Mouse (Mus musculus): Measurements from ENCODE around the gene Erg. TPM values are rescaled to one million over a fixed set of nuclear protein-coding genes. Genes with fewer than 3 reads are reported as not detected.

Erg gene
- polyA plus RNA-seq, 1 experiment from 2014 or later = 1.1 TPM

DNA sequence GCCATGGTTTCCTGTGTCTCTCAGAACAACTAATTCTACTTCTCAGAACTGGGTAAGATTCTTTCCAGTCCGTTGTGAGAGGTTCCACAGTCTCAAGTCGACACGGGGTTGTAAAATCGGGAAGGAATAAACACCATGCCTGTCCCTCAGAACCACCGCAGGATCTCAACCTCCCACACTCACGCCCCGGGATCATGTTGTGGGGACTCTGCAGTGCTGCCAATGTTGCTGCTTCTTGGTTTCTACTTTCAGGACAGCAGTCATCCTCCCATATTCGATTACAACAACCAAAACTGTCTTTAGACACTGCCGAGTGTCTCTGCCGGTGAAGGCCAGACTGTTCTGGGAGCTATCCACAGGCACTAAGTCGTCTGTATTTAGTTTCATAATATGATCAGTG lies 113.6 kb downstream of the Erg start:
- Histone ChIP-seq H3K4me3 (replicated peaks) (no peak overlapping the region), H3K27me3 (no peaks in the 10 kb centered on the region), H3K27ac (no peak overlapping the region), H3K9ac (no peak overlapping the region), H3K4me1 (replicated peaks) (no peaks in the 10 kb centered on the region), H3K9me3 (replicated peaks) (no peaks in the 10 kb centered on the region), H3K36me3 (no peaks in the 10 kb centered on the region), H3K4me2 (no peak overlapping the region)
- DNase-seq = no peak
- ATAC-seq (ENCODE audit: low read depth) = no peak
- WGBS (ENCODE audit: insufficient replicate concordance) = 72% methylated on average over 11 of the region's 11 CpGs

DNA sequence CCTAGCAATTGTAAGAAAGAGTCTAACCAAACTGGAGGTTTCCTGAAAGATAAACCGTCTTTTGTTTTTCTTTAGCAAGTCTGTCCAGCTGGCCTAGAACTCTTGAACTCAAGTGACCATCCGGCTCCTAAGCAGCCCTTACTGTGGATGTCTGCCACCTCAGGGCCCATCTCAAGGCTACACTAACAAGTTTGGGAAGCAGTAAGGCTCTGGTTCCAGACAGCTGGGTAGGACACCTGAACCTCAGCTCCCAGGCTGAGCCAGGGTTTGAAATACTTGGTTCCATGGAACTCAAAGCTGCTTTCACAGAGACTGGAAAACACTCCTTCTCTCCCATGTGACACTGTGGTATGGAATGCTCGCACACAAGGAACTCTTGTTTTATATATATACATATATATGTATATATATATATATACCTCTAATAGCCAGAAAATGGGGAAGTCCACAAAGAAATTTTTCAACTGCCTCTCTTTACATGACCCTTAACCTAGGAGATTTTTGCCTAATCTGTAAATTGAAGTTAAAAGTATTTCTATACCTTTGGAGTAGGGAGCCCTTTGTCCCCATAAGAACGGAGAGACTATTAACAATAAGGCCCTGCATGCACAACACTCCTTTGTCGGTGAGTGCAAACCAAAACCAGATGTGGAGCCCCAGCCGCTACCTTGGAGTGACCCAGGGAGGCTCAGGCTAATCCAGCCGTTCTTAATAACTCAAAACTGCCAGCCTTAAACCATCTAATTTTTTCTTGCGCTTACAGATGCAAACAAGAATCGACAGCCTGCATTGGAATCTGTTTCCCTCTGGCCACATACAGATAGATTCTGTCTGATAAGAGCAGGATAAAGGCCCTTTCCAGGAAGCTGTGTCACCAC lies 116.9 kb downstream of the Erg start:
- no peaks in the 10 kb centered on the region for H3K27me3 ChIP-seq
- no peaks in the 10 kb centered on the region for H3K9me3 ChIP-seq (replicated peaks)
- WGBS (ENCODE audit: insufficient replicate concordance) = 63% methylated on average over 9 of the region's 9 CpGs
- no peak overlapping the region for H3K9ac ChIP-seq
- no peak for ATAC-seq (ENCODE audit: low read depth)
- H3K27ac ChIP-seq = no peak overlapping the region
- no peak for DNase-seq
- H3K4me2 ChIP-seq = no peak overlapping the region
- no peak overlapping the region for H3K4me3 ChIP-seq (replicated peaks)
- no peaks in the 10 kb centered on the region for H3K36me3 ChIP-seq
- H3K4me1 ChIP-seq (replicated peaks) = no peaks in the 10 kb centered on the region

DNA sequence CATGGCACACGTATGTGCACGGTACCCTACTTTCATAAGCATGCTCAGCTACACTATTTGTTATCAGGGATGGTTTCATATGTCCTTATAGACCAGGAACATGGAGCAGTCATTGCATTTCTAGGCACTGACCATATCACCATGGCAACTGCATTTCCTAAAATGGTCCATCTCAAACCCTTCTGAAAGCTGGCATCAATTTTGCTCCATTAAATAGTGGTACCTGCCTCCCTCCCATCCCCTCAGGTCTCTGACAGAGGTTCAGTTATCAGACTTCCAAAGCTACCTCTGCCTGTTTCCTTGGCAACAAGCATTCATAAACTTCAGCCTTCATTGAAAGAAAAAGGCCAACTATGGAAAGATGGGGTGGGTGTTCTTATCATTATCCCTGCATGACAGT lies 118.5 kb downstream of the Erg start:
- Histone ChIP-seq H3K4me3 (replicated peaks) (no peak overlapping the region), H3K36me3 (no peaks in the 10 kb centered on the region), H3K9me3 (replicated peaks) (no peaks in the 10 kb centered on the region), H3K4me1 (replicated peaks) (no peaks in the 10 kb centered on the region), H3K9ac (no peak overlapping the region), H3K27me3 (no peaks in the 10 kb centered on the region), H3K27ac (no peak overlapping the region), H3K4me2 (no peak overlapping the region)
- ATAC-seq (ENCODE audit: low read depth) (no peak), DNase-seq (no peak)
- WGBS (ENCODE audit: insufficient replicate concordance) = 76% methylated on average over 2 of the region's 2 CpGs

DNA sequence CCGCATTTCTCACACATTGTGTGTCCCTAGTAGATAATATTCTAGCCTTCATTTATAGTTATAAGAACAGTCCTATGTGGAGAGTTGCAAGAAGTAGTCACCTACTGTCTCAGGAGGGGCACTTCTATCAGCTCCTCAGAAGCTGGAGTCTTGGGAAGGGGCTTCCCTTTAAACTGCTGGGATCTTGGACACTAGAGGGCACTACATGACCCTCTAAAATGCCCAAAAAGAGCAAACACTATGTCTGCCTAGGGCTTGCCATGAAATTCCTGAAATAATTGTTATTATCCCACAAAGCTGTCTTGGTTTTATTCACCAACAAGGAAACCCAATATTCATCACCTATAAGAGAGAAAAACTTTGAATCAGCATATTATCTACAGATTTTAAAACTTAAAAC lies 119.8 kb downstream of the Erg start:
- Histone ChIP-seq H3K36me3 (no peaks in the 10 kb centered on the region), H3K4me2 (no peak overlapping the region), H3K9me3 (replicated peaks) (no peaks in the 10 kb centered on the region), H3K9ac (no peak overlapping the region), H3K4me1 (replicated peaks) (no peaks in the 10 kb centered on the region), H3K4me3 (replicated peaks) (no peak overlapping the region), H3K27me3 (no peaks in the 10 kb centered on the region), H3K27ac (no peak overlapping the region)
- ATAC-seq (ENCODE audit: low read depth) (no peak), DNase-seq (no peak)
- 71% methylated on average over 1 of the region's 1 CpGs for WGBS (ENCODE audit: insufficient replicate concordance)

DNA sequence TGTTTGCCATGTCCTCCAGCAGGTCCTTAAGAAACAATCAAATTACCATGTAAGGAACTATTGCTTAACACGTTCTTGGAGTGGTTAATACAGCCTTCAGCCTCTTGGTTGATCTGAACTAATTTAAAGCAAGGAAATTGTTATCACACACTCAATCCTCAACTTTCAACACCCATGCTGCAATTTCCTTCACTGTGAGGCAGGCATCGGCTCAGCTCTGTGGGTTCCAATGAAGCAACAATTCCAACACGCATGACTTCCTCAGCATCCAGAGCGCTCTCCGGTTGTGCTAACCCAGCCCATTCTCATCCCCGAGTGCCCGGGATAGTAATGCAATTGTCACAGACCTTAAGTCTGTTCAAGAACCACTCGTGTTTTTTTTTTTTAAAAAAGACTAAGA lies 121.8 kb downstream of the Erg start:
- Histone ChIP-seq H3K27ac (no peak overlapping the region), H3K4me3 (replicated peaks) (no peak overlapping the region), H3K36me3 (no peaks in the 10 kb centered on the region), H3K27me3 (peaks cover under 1% of the 10 kb centered on the region; the same call in 1 of the 2 replicates), H3K4me2 (no peak overlapping the region), H3K4me1 (replicated peaks) (no peaks in the 10 kb centered on the region), H3K9me3 (replicated peaks) (no peaks in the 10 kb centered on the region), H3K9ac (no peak overlapping the region)
- DNase-seq (no peak), ATAC-seq (ENCODE audit: low read depth) (no peak)
- WGBS (ENCODE audit: insufficient replicate concordance) = 52% methylated on average over 8 of the region's 8 CpGs

DNA sequence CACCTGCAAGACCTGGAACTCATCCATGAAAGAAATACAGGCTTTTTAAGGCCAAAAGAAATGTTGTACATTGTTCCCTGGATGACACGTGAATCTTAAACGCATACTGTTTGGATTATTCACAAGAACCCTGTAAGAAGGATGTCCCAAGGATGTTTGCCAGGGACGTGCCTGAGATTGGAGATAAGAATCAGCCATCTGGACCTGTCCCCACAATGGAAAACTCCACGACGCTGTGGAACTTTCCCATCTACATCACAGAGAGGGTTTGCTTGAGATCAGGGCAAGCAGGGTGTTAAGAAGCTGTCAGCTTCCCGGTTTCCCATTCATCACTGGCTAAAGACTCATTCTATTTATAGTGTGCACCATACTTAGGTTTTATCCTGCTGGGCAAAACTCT lies 122.6 kb downstream of the Erg start:
- Histone ChIP-seq H3K9me3 (replicated peaks) (no peaks in the 10 kb centered on the region), H3K27ac (no peak overlapping the region), H3K27me3 (peaks cover 8% of the 10 kb centered on the region), H3K4me1 (replicated peaks) (no peaks in the 10 kb centered on the region), H3K4me2 (no peak overlapping the region), H3K36me3 (no peaks in the 10 kb centered on the region), H3K9ac (no peak overlapping the region), H3K4me3 (replicated peaks) (no peak overlapping the region)
- WGBS (ENCODE audit: insufficient replicate concordance) = 29% methylated on average over 6 of the region's 6 CpGs
- DNase-seq = no peak
- ATAC-seq (ENCODE audit: low read depth) = no peak

DNA sequence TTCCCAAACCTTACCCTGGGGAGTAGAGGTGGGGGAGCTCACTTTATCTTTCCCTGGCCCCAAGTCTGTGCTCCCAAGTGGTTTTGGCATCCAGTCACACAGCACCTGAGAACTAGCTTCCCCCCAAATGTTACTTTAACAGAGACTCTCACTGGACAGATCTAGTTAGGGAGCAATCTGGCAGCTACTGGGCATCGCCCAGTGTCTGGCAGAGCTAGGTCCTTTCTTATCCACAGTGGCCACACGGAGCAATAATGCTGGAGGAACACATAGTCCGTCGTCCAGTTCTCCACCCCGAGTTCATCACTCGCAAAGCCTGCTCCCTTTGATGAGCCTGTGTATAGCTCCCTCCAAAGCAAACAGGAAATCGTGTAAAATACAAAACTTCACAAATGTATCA lies 124.5 kb downstream of the Erg start:
- no peaks in the 10 kb centered on the region for H3K9me3 ChIP-seq (replicated peaks)
- ATAC-seq (ENCODE audit: low read depth) (no peak), DNase-seq (no peak)
- H3K9ac ChIP-seq = no peak overlapping the region
- H3K4me1 ChIP-seq (replicated peaks) = no peaks in the 10 kb centered on the region
- H3K36me3 ChIP-seq = no peaks in the 10 kb centered on the region
- no peak overlapping the region for H3K4me3 ChIP-seq (replicated peaks)
- peaks cover 23% of the 10 kb centered on the region for H3K27me3 ChIP-seq
- H3K4me2 ChIP-seq = no peak overlapping the region
- H3K27ac ChIP-seq = no peak overlapping the region
- 59% methylated on average over 7 of the region's 7 CpGs for WGBS (ENCODE audit: insufficient replicate concordance)

DNA sequence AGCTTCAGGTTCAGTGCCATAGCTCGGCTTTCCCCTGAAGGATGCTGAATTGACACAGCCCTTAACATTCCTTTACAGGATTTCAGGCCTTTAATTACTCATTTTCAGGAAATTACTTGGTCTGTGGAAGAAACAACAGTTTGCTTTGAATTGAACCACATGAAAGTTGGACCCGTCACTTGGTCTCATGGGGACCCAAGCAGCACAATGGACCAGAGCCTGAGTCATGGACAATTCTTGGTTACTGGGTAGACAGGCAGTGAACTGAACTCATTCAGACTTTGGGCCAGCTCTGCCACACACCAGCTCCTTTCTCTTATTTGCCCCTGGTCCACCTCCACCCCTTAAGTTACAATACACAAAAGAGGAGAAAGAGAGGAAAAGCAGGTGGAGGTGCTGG lies 126.1 kb downstream of the Erg start:
- DNase-seq (no peak), ATAC-seq (ENCODE audit: low read depth) (no peak)
- no peak overlapping the region for H3K4me2 ChIP-seq
- no peak overlapping the region for H3K4me3 ChIP-seq (replicated peaks)
- H3K27ac ChIP-seq = no peak overlapping the region
- H3K36me3 ChIP-seq = no peaks in the 10 kb centered on the region
- H3K9me3 ChIP-seq (replicated peaks) = no peaks in the 10 kb centered on the region
- 70% methylated on average over 2 of the region's 2 CpGs for WGBS (ENCODE audit: insufficient replicate concordance)
- no peak overlapping the region for H3K9ac ChIP-seq
- H3K4me1 ChIP-seq (replicated peaks) = no peaks in the 10 kb centered on the region
- H3K27me3 ChIP-seq = peaks cover 28% of the 10 kb centered on the region

DNA sequence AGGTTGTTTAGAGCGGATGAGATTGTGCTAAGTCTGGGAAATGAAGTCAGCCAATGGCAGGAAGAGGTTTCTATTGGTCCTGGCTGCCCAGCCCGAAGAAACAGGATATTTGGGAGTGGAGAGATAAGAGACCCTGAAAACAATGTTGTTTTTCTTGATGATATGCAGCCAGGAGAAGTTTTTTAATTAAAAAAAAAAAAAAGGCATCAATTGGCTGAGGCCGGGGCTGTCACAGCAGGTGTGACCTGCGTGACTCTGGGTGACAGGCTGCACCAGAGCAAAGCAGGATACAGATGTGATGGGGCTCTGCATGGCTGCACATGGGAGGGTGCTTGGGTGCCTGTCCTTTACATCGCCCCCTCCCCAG lies 127.1 kb downstream of the Erg start:
- H3K4me1 ChIP-seq (replicated peaks) = no peaks in the 10 kb centered on the region
- H3K9me3 ChIP-seq (replicated peaks) = no peaks in the 10 kb centered on the region
- peaks cover 28% of the 10 kb centered on the region for H3K27me3 ChIP-seq
- no peak overlapping the region for H3K4me2 ChIP-seq
- H3K36me3 ChIP-seq = no peaks in the 10 kb centered on the region
- H3K9ac ChIP-seq = no peak overlapping the region
- no peak for DNase-seq
- no peak overlapping the region for H3K27ac ChIP-seq
- 0 out of 2 replicates have a peak, but pooled peaks have one; percentile 20 for ATAC-seq (ENCODE audit: low read depth)
- H3K4me3 ChIP-seq (replicated peaks) = no peak overlapping the region
- WGBS (ENCODE audit: insufficient replicate concordance) = 14% methylated on average over 5 of the region's 5 CpGs

DNA sequence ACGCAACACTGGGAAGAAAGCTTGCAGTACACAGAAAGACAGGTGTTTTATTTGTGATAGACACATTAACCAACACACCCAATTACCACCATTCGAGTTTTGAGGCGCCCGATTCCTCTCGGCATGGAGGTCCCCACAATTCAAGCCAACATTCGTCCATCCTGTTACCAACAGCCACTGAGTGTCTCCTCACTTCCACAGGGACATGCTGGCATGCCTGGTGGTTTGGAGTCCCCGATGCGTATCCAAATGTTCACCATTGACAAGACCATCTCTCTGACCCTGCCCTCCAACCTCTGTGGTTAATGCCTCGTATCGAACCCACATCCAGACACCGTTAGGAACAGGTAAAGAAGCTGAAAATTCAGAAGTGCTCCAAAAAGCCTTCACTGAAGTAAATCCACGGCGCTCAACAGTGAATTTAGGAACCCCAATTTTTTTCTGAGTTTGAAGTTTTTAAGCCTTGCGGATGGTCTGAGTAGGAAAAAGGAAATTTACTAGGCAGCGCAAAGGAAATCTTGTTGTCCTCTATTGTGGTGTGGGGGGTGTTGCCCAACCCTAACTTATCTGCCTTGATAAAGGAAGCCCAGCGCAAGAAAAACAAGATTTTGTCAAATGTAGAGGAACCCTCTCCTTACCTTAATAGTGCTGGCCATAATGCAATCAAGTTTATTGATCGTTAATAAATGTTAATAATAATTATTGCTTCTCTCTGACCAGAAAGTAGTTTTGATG lies 127.6 kb downstream of the Erg start:
- Histone ChIP-seq H3K27ac (peak overlapping the region; percentile 23; the same call in 1 of the 2 replicates), H3K4me1 (replicated peaks) (no peaks in the 10 kb centered on the region), H3K27me3 (peaks cover 28% of the 10 kb centered on the region), H3K9ac (peak overlapping the region; percentile 45), H3K4me3 (replicated peaks) (peak overlapping the region; percentile 45), H3K4me2 (peak overlapping the region; percentile 19), H3K36me3 (no peaks in the 10 kb centered on the region), H3K9me3 (replicated peaks) (no peaks in the 10 kb centered on the region)
- 11% methylated on average over 17 of the region's 17 CpGs for WGBS (ENCODE audit: insufficient replicate concordance)
- ATAC-seq (ENCODE audit: low read depth) (no peak), DNase-seq (no peak)

DNA sequence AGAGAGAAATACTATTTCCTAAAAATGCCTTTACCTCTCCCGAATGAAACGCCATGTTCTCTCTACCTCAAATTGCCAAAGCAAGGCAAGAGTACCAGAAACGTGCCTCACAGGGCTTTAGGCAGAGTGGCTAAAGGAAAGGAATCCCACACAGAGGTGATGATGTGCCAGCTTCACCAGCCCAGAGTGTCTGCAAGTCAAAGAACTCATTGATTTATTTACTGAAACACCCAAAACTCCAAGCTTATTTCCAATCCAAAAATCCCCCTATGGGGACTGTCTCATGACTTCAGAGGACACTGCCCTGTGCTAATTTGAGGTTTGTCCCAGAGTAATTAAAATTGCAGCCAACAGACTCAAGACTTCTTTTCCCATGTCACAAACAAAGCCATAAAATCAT lies 129.4 kb downstream of the Erg start:
- Histone ChIP-seq H3K27ac (no peak overlapping the region), H3K27me3 (peaks cover 28% of the 10 kb centered on the region), H3K4me1 (replicated peaks) (peaks cover 4% of the 10 kb centered on the region; the same call in 1 of the 2 replicates), H3K9ac (peak overlapping the region; percentile 29; the same call in 1 of the 2 replicates), H3K9me3 (replicated peaks) (no peaks in the 10 kb centered on the region), H3K36me3 (no peaks in the 10 kb centered on the region), H3K4me3 (replicated peaks) (peak overlapping the region; percentile 45), H3K4me2 (peak overlapping the region; percentile 30)
- DNase-seq (no peak), ATAC-seq (ENCODE audit: low read depth) (no peak)
- WGBS (ENCODE audit: insufficient replicate concordance) = 25% methylated on average over 3 of the region's 3 CpGs
